Mouse (Mus musculus): Measurements from ENCODE around the gene Gm5767.

Gm5767 gene

DNA sequence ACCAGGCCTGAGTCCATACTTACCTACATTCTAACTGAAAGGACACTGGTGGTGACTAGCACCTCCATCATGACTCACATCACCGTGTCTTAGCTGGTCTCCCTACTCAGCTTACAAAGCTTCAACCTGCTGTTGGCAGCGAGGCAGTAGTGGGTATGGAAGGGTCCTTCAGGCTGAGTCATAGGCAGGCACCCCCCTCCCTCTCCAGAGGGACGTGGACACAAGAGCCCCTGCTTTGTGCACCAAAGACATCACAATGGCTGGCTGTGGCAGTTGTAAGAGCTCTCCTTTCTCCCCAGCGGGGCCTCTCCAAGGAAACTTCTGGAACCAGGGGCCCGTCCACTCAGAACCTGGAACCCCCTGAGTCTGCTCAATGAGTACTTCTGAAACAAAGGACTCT, at the start of gene Gm5767:
Gm5767 (plus strand) TSS at position 301 of the 400 bp plus-strand sequence.
- no peak for DNase-seq (ENCODE audit: low read depth, low spot score)

DNA sequence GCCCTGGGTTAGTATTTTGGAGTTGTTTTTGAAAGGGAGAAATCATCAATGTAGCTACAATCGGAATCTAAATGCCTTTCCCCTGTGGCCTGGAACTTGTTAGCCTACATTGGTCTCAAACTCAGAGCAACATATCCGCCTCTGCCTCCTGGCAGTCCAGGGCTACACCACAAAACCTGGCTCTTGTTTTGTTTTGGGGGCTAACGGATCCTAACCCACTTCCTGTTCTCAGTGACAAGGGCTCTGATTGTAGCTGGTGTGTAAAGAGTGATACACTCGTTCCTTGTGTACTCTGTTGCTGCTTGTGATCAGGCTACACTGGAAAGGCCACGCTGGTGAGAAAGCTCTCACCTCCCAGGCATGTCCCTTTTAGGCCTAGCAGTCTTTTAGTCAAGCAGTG, 49.1 kb upstream of the Gm5767 start:
- no peak for DNase-seq (ENCODE audit: low read depth, low spot score)

DNA sequence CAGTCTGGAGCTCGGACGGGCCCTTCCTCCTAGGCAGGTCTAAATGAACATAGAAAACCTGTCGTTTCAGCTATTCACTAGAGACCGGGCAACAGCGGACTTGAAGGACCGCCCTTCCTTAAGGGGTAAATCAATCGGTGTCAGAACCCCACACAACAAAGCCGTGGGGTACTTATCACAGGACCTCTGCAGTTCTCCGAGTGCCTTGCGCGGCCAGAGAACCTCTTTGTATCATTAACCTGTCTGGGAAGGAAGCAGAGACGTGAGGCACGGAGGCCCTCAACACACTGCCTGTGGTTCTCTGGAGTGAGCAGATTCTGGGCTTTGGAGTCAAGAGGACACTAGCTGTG, 43.7 kb upstream of the Gm5767 start:
- DNase-seq (ENCODE audit: low read depth, low spot score), result no peak

DNA sequence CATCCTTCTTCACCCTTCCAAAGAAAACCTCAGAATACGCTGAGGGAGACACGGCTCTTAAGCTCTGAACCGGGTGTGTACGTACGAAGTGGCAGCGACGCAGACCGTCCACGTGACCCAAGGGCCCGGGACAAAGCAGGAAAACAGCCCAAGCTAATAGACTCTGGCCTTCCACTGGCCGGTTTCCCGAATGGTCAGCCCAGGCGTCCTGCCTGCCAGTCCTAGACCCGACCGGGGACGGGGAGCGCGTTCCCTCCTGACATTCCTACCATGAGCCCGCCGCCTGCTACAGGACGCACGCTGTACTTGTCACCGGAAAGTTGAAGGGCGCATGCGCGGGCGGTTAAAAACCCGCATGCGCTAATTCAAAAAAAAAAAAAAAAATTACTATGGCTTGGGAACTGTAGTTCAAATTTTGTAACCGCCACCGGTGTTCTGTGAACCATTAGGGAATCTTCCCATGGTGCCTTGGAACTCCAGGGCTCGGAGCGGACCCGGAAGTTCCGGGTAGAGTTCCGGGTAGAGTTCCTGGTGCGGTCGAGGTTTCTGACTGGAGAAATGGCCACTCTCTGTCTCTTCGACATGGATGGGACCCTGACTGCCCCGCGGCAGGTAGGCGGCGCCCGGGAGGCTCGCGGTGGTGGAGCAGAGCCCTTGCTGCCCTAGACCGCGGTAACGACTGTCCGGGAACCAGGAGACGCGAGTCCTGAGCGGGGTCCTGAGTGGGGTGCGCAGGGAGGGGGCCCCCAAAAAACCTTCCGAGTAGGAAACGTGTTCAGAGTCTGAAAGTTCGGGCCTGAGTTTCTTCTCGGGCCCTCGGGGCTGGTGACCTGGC, 43.1 kb upstream of the Gm5767 start, which contains the start of the genes Pmm2 and Tmem186:
Pmm2 (plus strand) TSS at position 458 of the 835 bp plus-strand sequence.
Tmem186 (minus strand) TSS at position 496 of the 835 bp plus-strand sequence.
- peak; percentile 96 for DNase-seq (ENCODE audit: low read depth, low spot score)

DNA sequence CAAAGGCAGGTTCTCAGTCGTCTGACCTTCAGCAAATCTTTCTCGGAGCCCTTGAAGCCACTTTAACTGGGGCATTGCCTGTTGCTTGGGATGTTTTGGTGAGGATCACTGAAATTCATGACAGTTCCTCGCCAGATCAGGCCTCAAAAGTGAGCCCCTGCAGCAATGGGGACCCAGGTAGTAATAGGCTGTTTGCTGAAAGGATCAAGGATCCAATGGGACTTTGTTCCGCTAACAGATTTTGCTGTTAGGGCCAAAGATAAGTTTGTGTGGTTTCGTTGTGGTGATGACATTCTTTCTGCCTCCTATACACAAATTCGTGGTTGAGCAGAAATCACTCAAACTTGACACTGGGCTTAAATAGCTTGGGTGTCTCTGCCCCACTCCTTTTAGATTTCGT, 42.4 kb upstream of the Gm5767 start:
- no peak for DNase-seq (ENCODE audit: low read depth, low spot score)

DNA sequence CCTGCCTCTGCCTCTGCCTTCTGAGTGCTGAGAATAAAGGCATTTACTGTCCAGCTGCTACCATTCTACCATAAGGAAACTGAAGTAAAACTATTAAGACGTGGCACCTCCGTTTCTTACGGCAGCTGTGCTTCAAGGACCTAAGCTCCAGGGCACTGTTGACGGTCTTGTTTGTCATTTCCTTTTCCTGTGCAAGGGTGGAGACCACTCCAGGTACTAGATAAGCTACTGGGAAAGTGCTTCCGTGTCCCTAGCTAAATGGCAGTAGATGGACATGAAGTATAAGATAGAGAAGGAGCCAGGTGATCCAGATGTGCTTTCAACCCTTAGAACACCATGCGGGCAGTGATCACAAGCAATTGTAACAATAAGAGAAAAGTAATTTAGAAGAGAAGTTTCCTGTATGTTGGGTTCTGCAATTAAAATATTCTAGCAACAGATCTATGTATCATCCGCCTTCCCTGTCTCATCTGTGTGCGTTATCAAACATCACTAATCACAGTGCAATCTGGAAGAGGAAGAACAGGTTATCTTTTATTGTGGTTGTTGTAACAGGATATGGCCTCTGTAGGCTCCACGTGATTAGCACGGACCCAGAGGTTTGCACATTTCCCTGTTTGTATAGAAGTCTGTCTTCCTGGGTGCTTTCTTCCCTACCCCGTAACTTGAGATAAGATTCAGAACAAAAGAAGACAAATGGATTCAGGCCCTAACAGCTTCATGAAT, 40.9 kb upstream of the Gm5767 start:
- no peak for DNase-seq (ENCODE audit: low read depth, low spot score)

DNA sequence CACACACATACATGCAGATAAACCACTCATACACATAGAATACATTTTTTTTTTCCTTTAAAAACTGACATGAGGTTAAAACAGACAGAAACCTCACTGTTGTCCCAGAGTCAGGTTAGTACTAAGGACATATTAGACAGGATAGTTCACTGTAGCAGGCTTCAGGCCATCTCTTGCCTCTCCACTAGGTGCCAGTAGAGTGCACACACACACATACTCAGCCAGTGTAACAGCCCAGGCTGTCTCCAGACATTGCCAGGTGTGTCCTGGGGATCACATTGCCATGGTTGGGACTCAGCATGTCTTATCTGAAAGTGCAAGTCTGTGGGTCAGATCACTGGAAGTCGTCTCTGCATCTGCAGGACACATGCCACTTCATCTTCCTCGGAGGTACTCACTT, 36.7 kb upstream of the Gm5767 start:
- peak; percentile 69 for DNase-seq (ENCODE audit: low read depth, low spot score)

DNA sequence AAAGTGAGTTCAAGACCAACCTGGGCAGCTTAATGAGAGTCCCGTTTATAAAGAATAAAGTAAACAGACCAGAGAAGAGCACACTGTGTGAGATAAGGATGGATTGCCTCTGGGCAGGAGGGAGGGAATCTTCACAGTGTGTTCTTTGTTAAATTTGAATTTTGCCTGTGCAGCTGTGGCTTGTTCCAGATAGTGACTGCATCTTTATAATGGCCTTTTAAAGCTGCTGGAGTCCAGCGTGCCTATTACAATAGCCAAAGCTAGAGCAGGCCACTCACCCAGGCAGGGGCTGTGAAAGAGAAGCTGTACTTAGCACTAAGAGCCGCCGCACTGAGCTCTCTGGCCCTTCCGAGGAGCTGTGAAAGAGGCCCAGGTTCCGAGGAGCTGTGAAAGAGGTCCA, 35.0 kb upstream of the Gm5767 start:
- no peak for DNase-seq (ENCODE audit: low read depth, low spot score)

DNA sequence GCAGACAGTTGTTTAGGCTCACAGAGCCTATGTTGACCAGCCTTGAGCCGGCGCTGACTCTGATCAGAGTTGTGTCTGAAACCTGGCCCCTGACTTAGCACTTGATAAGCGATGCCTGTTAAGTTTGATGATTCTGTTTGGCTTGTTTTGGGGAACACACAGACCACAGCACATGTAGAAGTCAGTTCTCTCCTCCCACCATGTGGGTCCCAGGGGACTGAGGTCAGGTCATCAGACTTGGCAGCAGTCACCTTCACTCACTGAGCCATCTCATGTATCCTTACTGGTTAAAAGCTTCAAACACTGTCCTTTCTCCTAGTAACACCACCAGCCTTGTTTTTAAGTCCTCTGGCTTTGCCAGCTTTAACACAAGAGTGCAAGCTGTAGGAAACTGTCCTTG, 30.6 kb upstream of the Gm5767 start:
- no peak for DNase-seq (ENCODE audit: low read depth, low spot score)

DNA sequence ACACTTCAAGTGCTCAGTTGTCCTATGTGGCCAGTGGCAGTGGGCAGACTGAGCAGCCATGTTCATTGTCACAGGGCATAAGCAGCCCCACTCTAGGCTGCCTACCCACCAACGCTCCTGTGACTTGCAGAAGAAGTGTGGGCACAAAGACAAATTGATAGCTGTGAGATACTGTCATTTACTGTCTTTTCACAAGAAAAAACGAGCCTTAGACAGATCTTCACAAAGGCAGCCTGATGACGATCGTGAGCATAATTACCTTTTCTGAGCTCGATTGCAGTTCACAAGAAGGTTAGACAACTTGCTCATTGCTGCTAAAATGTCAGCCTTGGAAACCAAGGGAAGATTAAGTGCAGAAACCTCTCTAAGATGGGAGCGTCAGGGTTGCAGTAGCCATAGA, 25.5 kb upstream of the Gm5767 start:
- DNase-seq (ENCODE audit: low read depth, low spot score), result no peak

DNA sequence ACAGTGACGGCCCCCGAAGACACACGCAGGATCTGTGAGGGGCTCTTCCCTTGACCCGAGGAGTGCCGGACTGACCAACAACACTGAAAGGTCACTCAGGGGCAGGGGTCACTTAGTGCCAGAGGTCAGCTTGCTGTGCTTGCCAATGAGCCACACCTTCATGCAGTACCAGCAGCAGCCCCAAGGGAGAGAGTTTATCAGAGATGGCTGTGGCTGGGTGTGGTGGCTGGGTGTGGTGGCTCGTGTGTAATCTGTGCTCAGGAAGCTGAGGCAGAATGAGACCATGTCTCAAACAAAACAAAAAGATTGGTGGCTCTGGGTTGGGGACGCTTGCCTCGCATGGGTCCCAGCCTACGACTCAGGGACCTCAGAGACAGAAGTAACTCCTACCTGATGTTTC, 25.0 kb upstream of the Gm5767 start:
- DNase-seq (ENCODE audit: low read depth, low spot score), result peak; percentile 54

DNA sequence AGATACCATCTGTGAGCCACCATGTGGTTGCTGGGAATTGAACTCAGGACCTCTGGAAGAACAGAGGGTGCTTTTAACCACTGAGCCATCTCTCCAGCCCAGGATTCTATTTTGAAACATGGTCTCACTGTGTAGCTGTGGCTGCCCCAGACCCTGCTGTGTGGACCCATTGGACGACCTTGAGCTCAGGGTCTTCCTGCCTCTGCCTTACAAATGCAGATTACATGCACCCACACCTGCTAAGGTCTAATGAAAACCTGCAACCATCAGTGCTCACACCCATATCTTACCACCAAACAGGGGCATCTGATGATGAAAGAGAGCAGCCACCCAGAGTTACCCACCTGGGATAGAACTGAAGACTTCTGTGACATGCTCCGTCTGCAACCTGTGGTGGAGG, 24.3 kb upstream of the Gm5767 start:
- DNase-seq (ENCODE audit: low read depth, low spot score), result peak; percentile 65

DNA sequence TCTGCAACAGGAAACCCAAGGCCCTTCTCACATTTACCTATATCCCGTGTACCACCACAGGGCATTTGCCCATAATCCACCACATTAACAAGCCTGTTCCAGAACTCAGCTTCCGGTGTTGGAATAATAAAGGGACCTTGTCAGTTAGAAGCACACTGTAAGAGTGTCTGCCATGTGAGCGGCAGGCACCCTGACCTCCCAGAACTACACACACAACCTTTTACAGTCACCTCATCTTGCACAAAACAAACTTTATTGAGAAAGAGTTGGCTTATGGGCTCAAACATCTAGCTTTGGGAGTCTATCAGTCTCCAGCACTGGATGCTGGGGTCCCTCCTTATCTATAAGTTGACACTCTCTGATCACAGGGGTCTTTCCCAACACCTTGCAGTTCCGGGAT, 22.2 kb upstream of the Gm5767 start:
- no peak for DNase-seq (ENCODE audit: low read depth, low spot score)

DNA sequence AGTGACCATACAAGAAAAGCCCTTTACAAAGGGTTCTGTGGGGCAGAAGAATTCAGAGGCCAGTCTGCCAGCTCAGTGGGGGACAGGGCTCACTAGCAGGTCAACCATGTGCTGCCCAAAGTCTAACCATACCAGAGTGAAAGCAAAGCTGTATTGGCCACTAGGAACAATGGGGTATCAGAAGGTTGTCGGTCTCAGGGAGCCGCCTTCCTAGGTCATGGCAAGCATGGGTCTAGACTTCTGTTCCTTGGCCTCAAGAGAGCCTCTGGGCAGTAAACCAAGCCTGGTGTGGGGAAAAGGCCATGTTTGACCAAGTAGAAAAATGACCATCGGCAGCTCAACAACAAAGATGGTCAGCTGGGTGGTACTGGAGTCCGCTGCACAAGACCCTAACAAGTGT, 21.8 kb upstream of the Gm5767 start:
- no peak for DNase-seq (ENCODE audit: low read depth, low spot score)

DNA sequence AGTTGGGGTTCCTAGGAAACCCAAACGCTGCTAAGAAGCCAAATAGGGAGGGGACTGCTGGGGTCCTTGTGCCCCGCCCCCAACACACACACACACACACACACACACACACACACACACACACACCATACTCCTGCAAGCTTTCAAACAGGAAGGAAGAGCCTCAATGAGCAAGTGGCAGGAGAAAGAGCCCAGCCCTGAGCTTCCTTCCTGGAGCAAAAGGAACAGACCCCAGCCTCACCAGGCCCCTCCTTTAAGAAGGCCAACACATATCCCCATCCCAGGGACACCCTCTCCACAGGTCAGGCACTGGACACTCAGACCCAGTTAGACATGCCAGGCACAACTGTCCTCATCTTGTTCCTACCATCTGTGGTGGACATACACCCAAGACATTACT, 17.5 kb upstream of the Gm5767 start:
- DNase-seq (ENCODE audit: low read depth, low spot score), result no peak

DNA sequence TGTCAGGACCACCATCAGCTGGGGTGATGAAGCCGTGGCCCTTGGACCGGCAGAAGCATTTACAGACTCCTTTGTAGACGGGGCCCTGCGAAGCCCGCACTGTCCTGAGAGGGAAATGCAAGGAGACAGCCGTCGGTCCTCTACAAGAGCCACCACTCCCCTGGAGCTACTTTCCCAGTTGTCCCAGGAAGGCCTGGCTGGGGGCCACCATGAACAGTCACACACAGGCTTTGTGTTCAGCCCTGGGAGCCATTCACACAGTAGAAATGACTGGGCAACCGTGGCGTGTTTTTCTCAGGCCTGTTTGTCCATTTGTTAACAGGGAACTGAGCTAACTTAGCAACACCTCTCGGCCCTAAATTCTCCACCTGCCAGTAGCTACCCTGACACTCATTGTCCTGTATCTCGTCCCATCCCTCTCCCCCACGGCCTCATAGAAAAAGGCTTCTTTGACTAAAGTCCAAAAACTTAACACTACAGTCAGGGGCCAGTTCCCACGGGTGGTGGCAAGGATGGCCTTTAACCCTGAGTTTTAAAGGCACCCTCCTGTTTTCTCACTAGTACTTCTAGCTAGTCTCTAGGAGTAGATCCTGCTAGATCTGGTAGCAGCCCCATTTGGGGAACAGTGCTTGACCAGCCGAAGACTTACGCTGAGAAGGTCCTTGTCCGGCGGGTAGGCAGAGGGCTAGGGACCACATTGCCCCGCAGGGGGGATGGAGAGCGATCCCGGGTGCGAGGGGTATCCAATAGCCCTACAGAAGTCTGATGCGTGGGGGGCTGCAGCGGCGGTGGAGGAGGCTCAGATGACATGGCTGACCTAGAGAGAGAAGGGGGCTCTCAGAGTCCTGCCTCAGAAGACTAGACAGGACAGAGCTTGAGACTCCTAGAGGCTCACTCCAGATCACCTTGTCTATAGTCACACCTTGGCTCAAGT, 16.7 kb upstream of the Gm5767 start:
- DNase-seq (ENCODE audit: low read depth, low spot score), result no peak

DNA sequence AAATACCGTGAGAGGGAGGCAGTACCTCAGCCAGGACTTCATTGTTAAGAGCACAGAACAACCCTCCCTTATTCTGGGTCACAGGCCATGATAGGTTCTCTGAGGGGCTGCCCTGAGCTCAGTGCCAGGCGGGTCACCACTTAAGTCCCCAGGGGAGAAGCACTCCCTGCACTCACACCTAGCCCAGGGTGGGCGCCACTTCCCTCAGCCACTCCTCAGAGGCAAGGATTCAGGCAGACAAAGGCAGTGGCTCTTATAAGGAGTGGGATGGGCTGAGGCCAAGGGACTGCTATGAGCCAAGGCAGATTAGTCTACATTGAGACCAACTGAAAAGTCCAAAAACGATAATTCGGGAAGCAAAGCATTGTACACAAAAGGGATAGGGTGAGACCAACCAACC, 15.2 kb upstream of the Gm5767 start:
- no peak for DNase-seq (ENCODE audit: low read depth, low spot score)

DNA sequence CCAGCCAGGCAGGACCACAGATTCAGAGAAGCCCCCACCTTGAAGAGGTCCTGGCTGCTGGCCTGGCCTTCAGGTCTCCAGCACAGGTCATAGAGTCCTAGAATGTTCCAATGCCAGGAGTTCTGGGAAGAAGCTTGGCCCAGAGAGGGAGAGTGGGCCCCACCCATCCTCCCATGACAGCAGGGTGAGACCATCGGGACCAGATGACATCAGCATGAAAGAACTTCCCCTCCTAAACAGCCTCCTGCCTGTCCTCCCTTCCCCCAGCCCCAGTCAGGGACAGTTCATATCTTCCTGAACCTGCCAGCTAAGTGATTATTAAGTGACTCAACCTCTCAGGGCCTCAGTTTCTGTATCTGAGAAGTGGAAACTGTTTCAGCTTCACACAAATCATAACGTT, 14.1 kb upstream of the Gm5767 start:
- DNase-seq (ENCODE audit: low read depth, low spot score), result peak; percentile 49

DNA sequence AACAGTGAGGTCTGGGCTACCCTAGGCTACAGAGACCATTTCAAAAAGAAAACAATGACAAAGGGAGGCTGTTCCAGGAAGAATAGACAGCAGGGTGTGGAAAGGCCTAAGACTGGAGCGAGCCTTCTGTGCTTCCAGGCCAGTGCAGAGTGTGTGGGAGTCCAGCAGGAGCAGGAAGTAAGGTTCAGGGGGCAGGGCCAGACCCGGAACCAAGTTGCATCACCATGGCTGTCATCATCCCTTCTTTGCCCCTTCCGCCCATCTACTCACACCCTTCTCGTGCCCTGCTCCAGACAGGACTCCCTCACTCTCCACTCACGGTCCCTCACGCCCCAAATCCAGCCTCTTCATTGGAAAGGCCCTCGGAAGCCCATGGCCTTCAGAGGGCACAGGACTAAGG, 13.3 kb upstream of the Gm5767 start:
- no peak for DNase-seq (ENCODE audit: low read depth, low spot score)

DNA sequence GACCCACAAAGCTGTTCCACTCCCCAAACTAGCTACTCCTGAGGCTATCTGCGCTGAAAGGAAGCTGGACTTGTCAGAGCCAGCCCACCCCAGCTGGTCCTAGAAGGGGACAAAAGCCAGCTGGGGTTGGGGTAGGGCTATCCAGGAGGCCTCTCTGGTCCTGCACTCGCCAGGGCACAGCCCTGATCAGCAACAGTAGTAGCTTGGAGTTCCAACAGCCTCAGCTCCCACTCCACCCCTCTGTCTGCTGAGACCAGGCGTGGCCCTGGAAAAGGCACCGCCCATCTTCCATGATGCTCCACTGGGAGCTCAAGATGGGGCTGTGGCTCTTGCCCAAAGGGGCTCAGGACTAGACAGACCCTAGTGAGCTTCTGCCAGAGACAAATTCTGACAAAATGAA, 12.8 kb upstream of the Gm5767 start:
- peak; percentile 61 for DNase-seq (ENCODE audit: low read depth, low spot score)

DNA sequence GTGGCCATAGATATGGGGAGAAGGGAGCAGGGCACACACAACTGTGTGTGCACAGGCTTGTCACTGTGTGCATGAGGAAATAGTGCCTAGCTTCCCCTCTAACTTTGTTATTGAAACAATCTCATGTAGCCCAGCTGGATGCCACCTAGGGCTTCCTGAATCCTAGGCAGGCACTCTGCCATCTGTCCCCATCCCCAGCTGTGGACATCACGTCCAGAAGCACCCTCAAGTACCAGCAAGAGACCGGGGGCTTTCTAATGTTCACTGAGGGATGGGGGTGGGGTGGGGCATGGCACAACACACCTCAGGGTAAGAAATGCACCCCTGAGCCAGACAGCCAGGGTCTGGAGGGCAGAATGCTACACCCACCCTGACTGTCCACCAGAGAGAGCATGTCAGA, 12.2 kb upstream of the Gm5767 start:
- no peak for DNase-seq (ENCODE audit: low read depth, low spot score)

DNA sequence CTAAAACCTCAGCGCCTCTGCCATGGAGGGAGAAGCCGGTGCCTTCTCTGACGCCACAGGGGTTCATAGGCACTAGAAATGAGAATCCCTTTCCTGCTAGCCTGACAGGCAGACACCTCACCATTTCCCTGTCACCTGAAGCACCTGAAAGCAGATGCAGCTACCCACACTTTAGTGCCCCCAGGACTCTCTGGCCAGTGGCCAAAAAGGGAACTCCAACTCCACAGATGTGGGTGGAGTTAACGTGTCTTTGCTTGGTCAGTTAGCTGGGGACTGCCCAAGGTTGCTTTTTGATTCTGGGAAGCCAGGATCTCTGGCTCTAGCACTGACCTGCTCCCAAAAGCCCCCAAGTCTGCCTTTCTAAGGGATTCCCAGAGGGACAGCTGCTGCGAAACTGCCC, 11.1 kb upstream of the Gm5767 start:
- no peak for DNase-seq (ENCODE audit: low read depth, low spot score)
